In the genomic region with DNA sequence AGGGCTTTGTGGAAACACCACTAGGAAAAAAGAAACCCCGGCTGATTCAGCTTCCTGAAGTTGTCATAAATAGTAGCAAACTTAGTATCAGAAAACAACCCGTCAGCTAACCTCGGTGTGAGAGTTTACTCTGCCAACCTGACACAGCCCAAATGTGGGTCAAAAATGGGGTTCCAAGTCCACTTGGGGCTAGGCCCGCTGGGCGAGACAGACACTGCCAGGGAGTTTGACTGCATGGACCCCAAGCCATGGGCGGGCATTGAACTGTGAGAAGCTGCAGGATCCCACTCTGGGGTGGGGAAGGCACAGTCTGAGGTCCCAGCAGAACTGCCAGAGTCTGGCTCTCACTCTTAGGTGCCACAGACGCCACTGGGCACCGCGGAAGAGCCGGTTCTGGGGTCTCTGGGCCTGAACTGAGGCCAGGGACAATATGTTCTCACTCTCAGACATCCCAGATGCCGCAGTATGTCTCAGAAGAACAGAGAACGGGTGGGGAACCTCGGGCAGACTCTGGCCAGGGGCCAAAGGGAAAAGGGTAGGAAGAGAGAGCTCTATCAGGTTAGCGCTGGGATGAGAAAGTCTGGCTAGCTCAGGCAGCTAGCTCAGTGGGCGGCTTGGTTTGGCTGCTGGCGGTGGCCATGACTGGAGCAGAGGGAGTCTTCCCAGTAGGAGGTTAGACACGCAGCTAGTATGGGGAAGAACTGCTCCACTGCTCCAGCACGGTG, we compare ENCODE assay signal across 13 mouse cellular contexts.
"Had no signal": no experiment of that assay in that cellular context is flagged by ENCODE, and none has a peak within 500 bp of the region (broad histone marks: within the 10 kb centered on the region; RNA-seq: fewer than 3 reads in every experiment).

No protein-coding gene starts in this region.

- ATAC-seq: intestine, embryonic 15.5 days; lung, postnatal 0 days; midbrain, embryonic 13.5 days had no signal

- H3K9me3 ChIP-seq: intestine, embryonic 15.5 days; limb, embryonic 12.5 days; liver, embryonic 15.5 days; midbrain, embryonic 13.5 days; stomach, embryonic 15.5 days had no signal

- H3K36me3 ChIP-seq: intestine, embryonic 15.5 days; limb, embryonic 12.5 days; liver, embryonic 15.5 days; midbrain, embryonic 13.5 days; stomach, embryonic 15.5 days had no signal

- H3K27me3 ChIP-seq: intestine, embryonic 15.5 days; limb, embryonic 12.5 days; midbrain, embryonic 13.5 days; stomach, embryonic 15.5 days had no signal

- H3K4me3 ChIP-seq: intestine, embryonic 15.5 days; left cerebral cortex, adult 2 months; limb, embryonic 12.5 days; liver, embryonic 15.5 days; midbrain, embryonic 13.5 days; stomach, embryonic 15.5 days had no signal

- H3K4me2 ChIP-seq: intestine, embryonic 15.5 days; limb, embryonic 12.5 days; liver, embryonic 11.5 days; liver, embryonic 15.5 days; midbrain, embryonic 13.5 days; stomach, embryonic 15.5 days had no signal

- H3K27ac ChIP-seq: intestine, embryonic 15.5 days; left cerebral cortex, adult 2 months; limb, embryonic 12.5 days; liver, embryonic 15.5 days; midbrain, embryonic 13.5 days; stomach, embryonic 15.5 days had no signal

- DNase-seq: lung, adult 2 months; lung, postnatal 36 days; right cerebral cortex, postnatal 14 days; thymus, adult 2 months; thymus, postnatal 25 days had no signal

- H3K9ac ChIP-seq: intestine, embryonic 15.5 days; limb, embryonic 12.5 days; liver, embryonic 15.5 days; midbrain, embryonic 13.5 days; stomach, embryonic 15.5 days had no signal
